Mouse (Mus musculus): ENCODE results near the gene Zfp974. TPM values are rescaled to one million over a fixed set of nuclear protein-coding genes. Genes with fewer than 3 reads are reported as not detected.
A peak's percentile ranks its signal among the peaks of the same experiment; 100 is the strongest.
"Not testable (repeated sequence)": the region's sequence is repeated elsewhere in the genome, so short reads cannot be mapped to it uniquely, and the experiment has no call there.

The Zfp974 gene
- 1 to 10 TPM; 3.3 to 4.5 TPM for polyA plus RNA-seq (2017; shearing (Covaris generic))

DNA sequence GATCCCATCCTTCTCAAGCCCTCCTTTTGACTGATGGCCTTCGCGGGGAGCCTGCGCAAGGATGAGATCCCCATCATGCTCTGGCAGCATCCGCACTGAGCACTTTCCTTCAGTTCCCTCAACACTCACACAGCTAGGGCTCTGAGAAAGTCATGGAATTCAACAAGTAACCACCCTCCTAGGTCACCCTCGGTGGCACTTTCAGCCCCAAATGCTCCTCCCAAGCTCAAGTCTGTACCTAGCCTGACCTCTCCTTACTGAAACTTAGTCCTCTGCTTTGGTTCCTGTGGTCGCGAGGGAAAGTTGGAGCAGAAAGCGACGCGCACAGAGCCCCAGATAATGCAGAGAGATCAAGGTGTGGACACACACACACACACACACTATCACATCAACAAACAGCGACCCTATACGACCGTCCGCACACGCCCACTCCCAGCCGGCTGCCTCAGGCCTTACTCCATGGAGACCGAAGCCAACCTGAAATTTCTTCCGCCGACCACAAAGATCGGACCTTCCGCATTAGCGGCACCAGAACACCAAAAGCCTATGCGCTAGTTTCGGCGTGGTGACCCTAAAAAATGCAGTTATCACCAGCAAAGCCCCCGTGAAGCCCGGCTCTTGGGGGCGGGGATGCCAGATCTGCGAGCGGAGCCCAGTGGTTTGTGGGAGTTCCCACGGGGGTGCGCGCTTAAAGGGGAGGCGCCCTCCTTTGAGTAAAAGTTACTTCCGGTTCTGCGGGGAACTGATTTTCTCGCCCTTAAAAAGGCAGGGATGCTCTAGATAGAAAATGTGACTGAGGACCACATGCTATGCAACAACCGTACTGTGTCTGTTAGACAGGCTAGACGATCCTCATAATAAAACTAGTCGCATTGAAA lies at the start of gene Zfp974:
Zfp974 (minus strand) TSS at position 643 of the 878 bp plus-strand sequence.
- peak; percentile 40 for ATAC-seq

- ATAC-seq: not testable (repeated sequence)
Observed at GRCm38 (mm10) chr7:27949451-27949850, 20.2 kb upstream of the Zfp974 start.

- ATAC-seq: not testable (repeated sequence)
Observed at GRCm38 (mm10) chr7:27941869-27942268, 12.6 kb upstream of the Zfp974 start.

GRCm38 (mm10) chr7:27933800-27934158 lies 4.5 kb upstream of the Zfp974 start:
- ATAC-seq: peak; percentile 4

DNA sequence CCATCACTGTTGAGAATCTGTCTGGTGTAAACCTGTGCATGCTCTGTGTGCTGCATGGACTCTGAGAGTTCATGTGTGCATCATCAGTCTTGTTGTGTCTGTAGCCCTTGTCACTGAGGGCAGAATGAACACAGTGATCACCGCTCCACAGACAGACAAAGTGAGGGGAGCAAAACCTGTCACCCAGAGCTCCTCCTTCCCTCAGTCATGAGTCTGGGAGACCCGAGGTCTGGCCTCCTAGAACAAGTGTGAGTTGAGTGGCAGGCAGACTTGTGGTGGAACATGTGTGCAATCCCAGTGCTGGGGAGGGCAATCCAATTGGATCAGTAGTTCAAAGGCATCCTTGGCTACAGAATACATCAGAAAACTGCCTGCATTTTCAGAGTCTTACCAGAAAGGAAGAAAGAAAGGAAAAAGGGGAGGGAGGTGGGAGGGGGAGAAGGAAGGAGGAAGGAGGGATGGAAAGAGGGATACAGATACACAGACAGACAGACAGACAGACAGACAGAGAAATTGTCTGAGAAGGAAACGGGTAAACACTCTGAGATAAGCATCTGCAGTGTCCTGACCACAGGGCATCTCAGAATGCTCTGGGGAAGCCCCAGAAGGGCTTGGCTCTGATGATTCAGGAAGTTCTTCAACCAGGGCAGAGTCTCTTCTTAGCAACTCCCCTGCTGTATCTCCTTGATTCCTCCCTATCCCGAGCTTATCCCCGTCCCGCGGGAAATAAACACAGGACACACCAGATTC lies 4.0 kb upstream of the Zfp974 start:
- peak; percentile 97 for ATAC-seq

- not testable (repeated sequence) for ATAC-seq
Observed at GRCm38 (mm10) chr7:27927041-27927440, 2.2 kb downstream of the Zfp974 start.

DNA sequence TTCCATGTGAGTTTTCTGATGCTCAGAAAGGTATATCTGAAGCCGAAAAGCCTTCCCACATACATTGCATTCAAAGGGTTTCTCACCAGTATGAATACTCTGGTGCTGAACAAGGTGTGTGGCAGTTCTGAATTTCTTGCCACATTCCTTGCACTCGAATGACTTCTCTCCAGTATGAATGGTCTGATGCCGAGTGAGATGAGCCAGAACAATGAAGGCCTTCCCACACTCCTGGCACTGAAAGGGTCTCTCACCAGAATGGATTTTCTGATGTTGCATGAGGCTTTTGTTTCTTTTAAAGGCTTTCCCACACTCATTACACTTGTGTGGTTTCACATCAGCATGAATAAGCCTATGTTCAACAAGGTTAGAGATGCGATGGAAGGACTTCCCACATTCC lies 18.3 kb downstream of the Zfp974 start:
- ATAC-seq: not testable (repeated sequence)

GRCm38 (mm10) chr7:27905061-27905848 lies 24.0 kb downstream of the Zfp974 start:
- ATAC-seq: no peak

- no peak for ATAC-seq
Observed at GRCm38 (mm10) chr7:27900601-27901000, 28.7 kb downstream of the Zfp974 start.

GRCm38 (mm10) chr7:27881721-27882120 lies 47.5 kb downstream of the Zfp974 start:
- no peak for ATAC-seq

DNA sequence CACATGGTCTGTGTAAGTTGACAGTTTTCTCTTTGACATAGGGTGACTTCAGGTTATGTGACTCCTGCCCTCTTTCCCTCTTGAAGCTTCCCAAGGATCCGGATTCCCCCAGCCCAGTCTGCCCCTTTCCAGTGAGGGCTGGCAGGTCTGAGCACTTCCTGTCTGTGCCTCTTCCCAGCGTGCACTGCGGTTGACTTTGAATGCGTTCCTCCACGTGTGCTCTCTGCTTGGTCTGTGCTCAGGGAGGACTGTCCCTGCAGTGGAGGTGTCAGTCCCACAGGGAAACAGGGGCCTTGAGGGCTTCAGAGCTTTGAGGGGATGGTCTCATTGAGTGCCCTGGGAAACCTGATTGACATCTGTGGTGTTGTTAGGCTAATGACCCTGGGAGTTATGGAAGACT lies 66.7 kb downstream of the Zfp974 start:
- not testable (repeated sequence) for ATAC-seq

DNA sequence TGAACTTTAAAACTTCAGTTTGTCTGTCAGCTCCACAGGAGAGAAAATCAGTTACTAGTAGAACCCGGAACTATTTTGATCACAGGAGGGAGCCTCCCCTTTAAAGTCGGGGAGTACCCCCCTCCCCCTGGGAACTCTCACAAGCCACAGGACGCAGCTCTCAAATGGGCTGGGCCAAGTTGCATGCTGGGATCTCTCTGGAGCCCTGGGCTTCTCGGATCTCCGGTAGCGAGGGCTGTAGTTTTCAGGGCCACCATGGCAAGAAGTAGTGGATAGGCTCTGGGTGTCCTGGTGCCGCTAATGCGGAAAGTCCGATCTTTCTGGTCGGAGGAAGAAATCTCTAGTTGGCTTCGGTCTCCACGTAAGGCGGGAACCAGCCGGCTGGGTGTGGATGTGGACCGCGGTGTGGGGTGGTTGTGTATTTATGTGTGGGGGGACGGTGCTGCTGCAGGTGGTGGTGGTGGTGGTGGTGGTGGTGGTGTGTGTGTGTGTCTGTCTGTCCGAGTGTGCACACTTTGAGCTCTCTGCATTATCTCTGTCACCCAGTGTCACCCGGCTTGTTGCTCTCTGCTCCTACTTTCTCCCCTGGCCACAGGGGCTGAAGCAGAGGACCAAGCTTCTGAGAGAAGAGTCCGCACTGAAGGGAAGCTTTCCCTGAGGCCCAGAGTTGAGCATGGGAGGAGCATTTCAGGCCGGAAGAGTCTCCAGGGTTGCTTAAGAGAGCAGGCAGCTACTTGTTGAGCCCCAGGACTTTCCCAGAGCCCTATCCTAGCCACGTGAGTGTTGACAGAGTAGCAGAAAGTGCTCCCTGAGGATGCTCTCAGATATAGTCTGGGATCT lies 68.6 kb downstream of the Zfp974 start:
- ATAC-seq: peak; percentile 96

DNA sequence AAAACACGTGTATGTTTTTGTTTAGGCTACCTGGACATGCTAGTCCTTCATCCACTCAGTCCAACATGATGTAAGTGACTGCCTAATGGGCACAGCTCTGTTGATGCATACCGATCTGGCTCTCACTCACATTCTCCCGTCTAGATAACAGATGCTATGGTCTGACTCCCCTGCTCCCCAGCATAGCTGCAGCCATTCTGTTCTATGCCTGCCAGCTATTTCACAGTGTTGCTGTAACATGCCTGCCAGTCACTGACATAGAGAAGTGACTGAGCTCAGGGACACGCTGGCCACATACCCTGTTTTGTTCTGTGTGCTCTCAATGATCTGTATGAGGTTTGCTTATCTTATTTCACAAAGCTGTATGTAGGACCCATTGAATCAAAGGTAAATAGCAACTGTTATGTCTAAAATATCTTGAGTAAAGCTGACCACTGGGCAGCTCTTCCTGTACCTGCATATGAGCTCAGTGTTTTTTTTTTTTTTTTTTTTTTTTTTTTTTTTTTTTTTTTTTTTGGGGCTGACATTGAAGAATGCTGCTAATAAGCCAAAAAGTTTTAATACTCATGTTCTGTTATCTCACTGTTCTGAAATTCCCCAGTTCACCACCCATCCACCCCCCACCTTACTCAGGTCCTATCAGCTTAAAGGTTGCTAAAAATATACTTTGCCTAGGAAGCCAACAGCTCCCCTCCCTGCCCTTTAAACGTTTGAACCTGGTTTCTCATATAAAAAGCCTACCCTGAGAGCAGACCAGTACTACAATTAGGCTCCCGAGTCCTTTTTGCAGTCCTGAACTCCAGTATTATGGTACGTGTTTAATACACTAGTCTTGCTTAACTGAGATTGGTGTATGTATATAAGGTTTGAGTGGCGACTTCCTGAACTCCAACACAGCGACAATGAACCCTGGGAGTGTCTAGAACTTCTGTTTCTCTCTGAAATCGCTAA lies 69.7 kb downstream of the Zfp974 start:
- peak; percentile 40 for ATAC-seq

Other genes starting within 250 kb of the Zfp974 start
- gene Zfp607b, start 240.1 kb downstream of the Zfp974 start, polyA plus RNA-seq (2017; shearing (Covaris generic)): 1 to 10 TPM; 2.1 TPM
- 1 to 10 TPM; 7.0 to 8.0 TPM for gene Zfp60, start 198.1 kb downstream of the Zfp974 start, polyA plus RNA-seq (2017; shearing (Covaris generic))
- gene Zfp626, start 122.3 kb downstream of the Zfp974 start, polyA plus RNA-seq (2017; shearing (Covaris generic)): 1 to 10 TPM; 5.5 to 7.3 TPM
- 1 to 10 TPM; 5.2 to 5.6 TPM for gene Zfp59, start 90.9 kb downstream of the Zfp974 start, polyA plus RNA-seq (2017; shearing (Covaris generic))
- 1 to 10 TPM; 7.0 to 9.5 TPM for gene Zfp607a, start 71.9 kb downstream of the Zfp974 start, polyA plus RNA-seq (2017; shearing (Covaris generic))
- 10 to 100 TPM; 35.1 to 37.1 TPM for gene Zfp780b, start 49.7 kb upstream of the Zfp974 start, polyA plus RNA-seq (2017; shearing (Covaris generic))
- 1 to 10 TPM; 6.2 to 6.5 TPM for gene Zfp850, start 84.7 kb upstream of the Zfp974 start, polyA plus RNA-seq (2017; shearing (Covaris generic))
- 100 to 1,000 TPM; 172 to 224 TPM for gene Psmc4, start 120.6 kb upstream of the Zfp974 start, polyA plus RNA-seq (2017; shearing (Covaris generic))
- gene Fcgbp, start 141.8 kb upstream of the Zfp974 start, polyA plus RNA-seq (2017; shearing (Covaris generic)): under 1 TPM in 1 of 2 experiments, not detected in 1; 0.19 TPM
- gene 9530053A07Rik, start 200.0 kb upstream of the Zfp974 start, polyA plus RNA-seq (2017; shearing (Covaris generic)): not detected
- 10 to 100 TPM; 57.9 to 70.7 TPM for gene Fbl, start 240.2 kb upstream of the Zfp974 start, polyA plus RNA-seq (2017; shearing (Covaris generic))

Measured in activated CD4-positive, CD25-positive, alpha-beta regulatory T cell, adult 4 months (primary cell).